Mouse (Mus musculus): Measurements from ENCODE around the gene Smarca2.

DNA sequence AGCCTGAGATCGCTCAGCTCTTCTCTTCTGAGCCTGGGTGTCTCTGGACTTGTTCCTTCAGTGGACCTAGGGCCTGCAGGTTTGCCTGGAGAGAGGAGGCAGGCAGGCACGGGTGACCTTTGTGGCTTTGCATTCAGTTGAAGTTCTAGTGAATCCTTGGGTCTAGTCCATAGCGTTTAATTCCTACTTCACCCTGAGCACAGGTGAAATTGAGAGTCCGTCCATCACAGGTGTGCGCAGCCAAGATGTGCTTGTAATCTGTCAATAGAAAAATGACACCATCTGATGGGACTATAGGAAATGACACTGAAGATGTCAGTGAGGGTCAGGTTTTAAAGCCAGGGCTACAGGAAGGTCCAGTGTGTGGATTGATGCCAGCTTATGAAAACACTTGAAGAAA lies 164.0 kb downstream of the Smarca2 start:
- TF ChIP-seq CTCF (IDR thresholded peaks at IDR 0.05; ENCODE audit: low read depth) = no peak
- no peak for TF ChIP-seq EP300 (IDR thresholded peaks at IDR 0.05; ENCODE audit: low read depth)

All from liver, embryonic 14.5 days (tissue).